Mouse (Mus musculus) right cerebral cortex, postnatal 10 days (tissue): ENCODE data around the gene Tenm4.

Source experiments
- DNase-seq, 2 experiments: peaks; one replicate each; pipeline ENCODE4 v3.0.0; 2021; ENCODE audit warnings: low spot score in 2 of 2

Gene Tenm4

DNA sequence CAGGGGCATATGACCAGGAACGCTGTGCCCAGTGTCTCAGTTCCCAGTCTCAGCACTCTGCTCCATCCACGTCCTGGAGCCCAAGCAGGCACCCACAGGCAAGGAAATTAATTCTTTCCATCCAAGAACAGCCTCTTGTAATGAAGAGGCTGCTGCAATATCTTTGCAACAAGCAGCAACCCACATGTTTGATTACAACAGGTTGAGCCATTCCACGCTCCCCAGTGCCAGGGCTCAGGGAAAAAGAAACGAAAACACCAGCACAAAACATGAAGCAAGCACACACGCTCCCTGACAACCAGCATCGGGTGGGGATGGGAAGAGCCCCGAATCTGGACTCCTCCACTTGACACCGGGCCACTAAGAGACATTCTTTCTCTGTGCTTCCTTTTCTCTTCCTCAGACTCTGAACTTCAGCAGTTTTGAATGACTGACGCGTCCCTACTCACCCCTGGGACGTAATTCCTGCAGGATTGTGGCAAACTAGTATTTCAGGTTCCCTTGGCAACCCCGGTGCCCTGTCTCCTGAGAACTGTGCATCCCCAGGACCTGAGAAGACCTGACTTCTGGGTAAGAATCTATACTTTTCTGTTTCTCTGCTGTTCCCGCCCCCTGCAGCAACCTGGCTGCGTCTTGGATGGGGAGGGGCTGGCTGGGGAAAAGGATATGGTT lies at the start of gene Tenm4:
Gene Tenm4, plus strand, starts transcription at position 323 of the 672 bp plus-strand sequence.
- no peak for DNase-seq

DNA sequence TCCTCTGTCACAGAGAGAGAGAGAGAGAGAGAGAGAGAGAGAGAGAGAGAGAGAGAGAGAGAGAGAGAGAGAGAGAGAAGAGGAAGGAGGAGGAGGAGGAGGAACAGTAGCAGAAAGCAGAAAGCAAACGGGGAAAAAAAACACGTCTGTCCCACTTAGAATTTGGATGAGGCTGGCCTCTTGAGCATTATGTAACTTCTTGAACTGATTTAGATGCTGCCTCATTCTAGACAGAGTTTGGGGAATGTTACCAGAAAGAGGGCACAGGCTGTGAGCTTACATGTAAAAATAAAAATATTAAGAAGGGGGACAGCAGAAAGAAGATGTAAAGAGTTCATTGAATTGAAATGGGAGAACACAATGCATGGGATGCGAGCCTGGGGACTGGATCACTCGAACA lies 40.3 kb upstream of the Tenm4 start:
- no peak for DNase-seq

- no peak for DNase-seq
Measured at GRCm38 (mm10) chr7:96131175-96131574, 39.9 kb upstream of the Tenm4 start.

GRCm38 (mm10) chr7:96136497-96136961 lies 34.5 kb upstream of the Tenm4 start:
- DNase-seq = no peak

DNA sequence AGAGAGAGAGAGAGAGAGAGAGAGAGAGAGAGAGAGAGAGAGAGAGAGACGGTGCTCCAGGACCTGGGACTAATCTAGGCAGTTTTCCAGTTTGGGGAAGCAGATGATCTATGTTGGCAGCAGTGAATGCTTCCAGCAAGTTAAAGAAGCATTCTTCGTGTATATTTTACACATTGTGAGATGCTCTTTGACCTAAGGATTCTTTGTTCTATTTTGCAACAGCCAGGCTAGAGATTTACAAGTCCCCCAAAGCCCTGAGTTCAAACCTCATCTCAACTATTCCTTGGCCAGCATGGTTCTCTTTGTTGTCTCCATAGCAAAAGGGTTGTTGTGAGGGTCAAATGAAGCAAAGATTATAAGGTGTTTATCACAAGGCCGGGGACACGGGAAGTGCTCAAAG lies 29.2 kb upstream of the Tenm4 start:
- DNase-seq = no peak

- peak; percentile 53 to 68 for DNase-seq
Measured at GRCm38 (mm10) chr7:96142973-96143596, 28.0 kb upstream of the Tenm4 start.

DNA sequence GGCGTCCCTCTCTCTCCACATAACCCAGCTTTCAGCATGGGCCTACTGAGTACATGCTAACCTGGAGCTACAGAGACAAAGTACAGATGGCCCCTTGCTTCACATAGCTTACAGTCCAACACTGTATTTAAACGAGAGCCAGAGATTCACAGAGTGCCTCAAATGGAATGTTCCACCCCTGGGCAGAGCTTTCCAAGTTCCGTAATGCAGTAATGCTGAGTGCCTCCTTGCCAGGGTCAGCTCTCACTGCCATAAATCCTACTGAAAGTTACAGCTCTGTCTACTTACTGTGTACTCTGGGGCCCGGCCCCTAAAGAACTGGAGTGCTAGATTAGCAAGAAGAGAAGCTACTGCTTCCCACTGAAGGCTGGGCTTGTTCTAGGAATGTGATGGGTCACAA lies 23.6 kb upstream of the Tenm4 start:
- no peak for DNase-seq

GRCm38 (mm10) chr7:96148191-96148590 lies 22.9 kb upstream of the Tenm4 start:
- DNase-seq = no peak

DNA sequence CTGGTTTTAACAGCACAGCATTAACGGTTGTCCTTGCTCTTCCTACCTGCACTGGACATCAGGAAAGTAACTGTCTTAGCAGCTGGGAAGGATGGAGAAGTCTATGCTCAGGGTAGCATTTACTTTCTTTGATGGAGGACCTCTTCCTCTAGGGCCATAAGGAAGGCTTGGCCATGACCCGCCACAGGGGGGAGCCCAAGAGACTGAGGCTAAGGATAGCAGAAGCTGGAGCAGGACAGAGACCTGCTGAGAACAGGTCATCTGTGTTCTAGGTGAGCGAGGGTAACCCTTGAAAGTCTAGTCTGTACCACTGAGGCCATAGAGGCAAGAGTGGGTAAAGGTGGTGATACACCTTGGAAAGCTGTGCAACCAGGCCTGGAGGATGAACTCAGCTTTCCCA lies 19.8 kb upstream of the Tenm4 start:
- DNase-seq = peak; percentile 27 to 56

DNA sequence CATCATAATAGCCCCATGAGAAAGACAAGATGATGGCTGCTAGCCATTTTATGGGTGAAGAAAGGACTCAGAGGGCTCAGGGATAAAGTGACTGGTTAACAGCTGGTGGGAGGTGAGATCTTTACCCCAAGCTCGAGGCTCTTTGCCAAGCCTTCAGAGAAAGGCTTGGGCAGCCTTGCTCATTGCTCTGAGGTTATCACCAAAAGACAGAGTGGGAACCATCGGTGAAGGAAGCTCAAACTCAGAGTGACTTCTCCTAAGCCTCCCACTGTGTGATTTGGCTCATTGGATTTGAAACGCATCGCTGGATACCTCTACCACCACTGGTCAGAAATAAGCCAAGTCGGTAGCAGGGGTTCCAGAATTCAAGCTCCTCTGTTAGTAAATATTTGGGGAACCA lies 19.1 kb upstream of the Tenm4 start:
- no peak for DNase-seq

- DNase-seq = no peak
Measured at GRCm38 (mm10) chr7:96152431-96152830, 18.6 kb upstream of the Tenm4 start.

DNA sequence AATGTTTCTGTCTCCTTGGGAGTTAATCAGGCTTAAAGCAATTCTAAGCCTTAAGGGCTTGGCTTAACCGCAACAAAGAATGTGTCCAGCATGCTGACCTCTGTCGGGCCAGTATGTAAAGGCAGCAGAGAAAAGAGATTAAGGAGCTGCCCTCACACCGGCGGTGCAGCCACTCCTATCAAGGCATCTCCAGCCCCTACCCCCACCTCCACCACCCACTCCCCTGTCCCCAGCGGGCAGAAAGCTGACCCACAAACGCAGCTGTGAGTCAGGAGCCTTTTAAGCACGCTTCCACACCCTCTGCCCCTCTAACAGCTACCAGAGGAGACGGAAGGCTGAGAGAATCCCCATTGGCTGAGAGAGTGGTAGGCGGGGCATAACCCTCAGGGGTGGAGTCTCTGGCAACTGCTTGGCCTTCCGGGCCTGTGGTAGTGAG lies 18.1 kb upstream of the Tenm4 start:
- peak; percentile 32 to 35 for DNase-seq

GRCm38 (mm10) chr7:96154025-96154424 lies 17.0 kb upstream of the Tenm4 start:
- DNase-seq = no peak

- DNase-seq = no peak
Measured at GRCm38 (mm10) chr7:96156481-96157255, 14.4 kb upstream of the Tenm4 start.

DNA sequence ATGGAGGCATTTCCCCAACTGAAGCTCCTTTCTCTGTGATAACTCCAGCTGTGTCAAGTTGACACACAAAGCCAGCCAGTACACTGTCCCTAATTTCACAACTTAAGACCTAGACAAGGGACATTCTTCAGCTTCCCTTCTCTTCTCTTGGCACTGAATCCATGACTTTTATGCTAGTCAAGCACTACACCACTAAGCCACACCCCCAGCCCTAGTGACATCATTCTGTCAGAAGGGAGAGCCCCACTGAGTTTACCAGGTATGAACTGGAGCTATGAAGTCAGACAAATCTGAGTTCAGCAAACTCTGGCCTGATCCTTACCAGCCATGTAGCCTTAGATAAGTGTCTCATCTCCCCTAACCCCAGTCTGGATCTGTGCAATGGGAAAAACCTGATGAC lies 6.9 kb upstream of the Tenm4 start:
- no peak for DNase-seq

DNA sequence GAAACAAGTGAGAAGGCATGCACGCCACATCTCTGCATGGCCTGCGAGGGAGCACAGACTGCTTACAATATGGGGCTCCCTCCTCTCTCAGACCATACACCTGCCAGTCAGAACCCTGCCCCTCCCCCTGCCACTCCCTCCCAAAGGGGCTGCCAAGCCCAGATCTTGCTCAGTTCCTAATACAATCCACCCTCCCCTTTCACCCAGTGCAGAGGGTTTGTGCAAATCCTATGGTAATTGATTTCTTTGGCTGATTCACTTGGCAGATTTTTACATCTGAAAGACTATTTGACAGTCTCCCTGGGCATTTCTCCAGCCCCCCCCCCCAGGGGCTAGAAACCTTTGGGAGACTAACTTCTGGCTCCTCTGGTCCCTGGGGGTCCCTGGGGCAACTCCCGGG lies 2.1 kb upstream of the Tenm4 start:
- peak; percentile 52 to 53 for DNase-seq

DNA sequence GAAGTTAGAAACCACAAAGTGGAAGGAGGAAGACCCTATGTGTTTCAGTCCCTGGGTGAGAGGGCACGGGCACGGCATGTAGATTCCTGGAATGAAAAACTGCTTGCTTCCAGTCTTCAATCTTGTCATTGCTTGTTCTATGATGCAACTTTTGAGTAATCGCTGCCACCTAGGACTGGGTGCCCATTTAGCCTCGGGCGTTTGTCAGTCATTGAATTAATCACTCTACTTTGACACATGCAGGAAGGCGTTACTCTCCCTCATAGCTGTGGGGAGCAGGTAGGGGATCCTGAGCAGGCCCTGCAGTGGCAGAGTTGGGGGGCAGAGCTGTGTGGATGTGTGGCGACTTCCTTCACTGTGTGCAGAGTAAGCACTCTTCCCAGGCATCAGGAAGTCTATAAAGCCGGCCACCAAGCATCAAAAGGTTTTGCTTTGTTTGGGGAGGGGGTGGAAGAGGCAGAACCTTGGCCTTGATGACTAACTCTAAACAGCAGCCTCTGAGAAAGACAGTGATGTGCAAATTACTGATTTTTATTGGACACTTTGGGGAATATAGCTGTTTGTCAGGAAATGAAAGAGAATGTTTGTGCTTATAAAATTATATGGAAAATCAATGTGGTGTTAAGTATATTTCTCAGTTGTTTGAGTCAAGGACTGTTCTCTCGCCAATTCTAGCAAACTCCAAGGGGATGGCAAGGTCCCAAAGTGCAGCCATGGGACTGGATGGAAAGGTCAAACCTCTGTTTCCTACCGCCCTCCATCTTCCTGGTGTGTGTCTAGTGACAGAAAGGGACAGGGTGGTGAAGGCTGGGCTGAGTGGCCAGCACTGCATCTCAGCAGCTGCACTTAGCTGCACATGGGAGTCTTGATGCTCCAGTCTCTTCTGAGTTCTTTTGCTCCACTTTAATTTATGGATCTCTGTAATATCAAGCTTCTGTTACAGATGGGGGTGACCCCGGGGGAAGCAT lies 834 bp downstream of the Tenm4 start:
- DNase-seq = no peak

DNA sequence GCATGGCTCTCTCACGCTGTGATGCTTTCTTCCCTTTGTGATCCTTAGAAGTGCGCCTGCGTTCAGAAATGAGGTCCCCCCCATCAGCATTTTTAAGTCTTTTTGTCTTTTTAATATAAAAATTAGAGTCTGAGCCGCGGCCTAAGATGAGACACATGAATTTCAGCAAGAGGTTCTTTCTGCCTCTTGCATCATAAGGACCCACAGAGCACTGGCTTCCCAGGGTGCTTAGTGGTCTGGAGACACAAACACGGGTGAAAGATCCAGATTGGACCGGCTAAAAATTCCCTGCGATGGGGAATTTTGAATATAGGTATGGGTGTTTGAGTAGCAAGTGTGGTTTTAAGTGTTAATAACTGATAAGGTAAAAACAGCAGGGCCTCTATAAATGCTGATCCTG lies 5.7 kb downstream of the Tenm4 start:
- DNase-seq = no peak

DNA sequence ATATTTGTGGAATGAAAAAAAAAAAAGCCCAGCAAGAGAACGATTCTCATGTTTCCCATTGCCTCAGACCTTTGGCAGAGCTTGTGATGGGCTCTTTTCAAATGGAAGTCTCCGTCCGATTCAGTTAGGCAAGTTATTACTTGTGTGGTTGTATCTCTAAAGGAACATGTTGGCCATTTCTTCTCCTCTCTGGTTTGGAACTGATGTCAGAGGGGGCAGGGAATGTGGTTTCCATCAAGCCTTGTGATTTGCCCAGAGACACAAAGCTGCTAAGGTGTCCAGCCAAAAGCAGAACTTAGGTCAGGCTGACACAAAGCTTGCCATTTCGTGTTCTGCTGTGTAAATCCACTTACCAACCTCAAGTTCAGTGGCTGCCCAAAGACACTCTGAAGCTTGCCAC lies 10.7 kb downstream of the Tenm4 start:
- DNase-seq = no peak

DNA sequence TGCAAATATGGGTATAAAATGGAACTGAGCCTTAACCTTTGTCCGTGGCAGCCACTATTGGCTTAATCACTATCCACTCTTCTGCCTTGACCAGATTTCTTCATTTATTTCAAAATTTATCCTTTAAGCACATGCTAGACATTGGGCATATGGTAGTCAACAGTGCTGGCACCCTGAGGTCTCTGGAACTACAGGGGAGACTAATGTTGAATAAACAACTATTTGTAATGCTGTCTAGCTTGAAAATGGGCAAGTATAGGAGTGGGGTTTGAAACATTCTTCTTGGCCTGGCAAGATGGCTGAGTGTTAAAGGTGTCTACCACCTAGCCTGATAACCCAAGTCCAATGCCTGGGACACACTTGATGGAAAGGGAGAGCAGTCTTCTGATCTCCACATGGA lies 12.1 kb downstream of the Tenm4 start:
- no peak for DNase-seq

DNA sequence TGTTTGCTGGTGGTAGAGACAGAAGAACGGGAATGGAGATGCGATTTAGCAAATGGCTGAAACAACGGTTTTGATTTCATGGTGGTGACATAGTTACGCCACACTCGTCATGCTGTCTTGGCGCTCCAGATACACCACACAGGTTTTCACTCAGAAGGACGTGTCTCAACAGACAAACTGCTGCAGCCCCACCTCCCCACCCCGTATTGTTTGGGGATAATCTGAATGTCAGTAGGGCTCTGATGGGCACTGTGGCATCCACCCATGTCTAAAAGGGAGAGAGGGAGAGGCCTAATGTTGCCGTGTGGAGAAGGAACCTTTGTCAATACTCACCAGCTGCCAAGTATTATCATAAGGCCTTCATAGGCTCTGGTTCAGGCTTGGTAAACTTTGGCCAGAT lies 14.4 kb downstream of the Tenm4 start:
- DNase-seq = no peak
